Mouse (Mus musculus): Measurements from ENCODE around the gene Nfe2. TPM values are rescaled to one million over a fixed set of nuclear protein-coding genes. Genes with fewer than 3 reads are reported as not detected.
A peak's percentile ranks its signal among the peaks of the same experiment; 100 is the strongest.
"Not testable (repeated sequence)": the region's sequence is repeated elsewhere in the genome, so short reads cannot be mapped to it uniquely, and the experiment has no call there.

Nfe2 gene
- polyA plus RNA-seq, 1 experiment = 8.9 TPM

- Histone ChIP-seq H3K36me3 (ENCODE audit: control insufficient read depth, insufficient read depth, low read length) (no peaks in the 10 kb centered on the region), H3K27ac (ENCODE audit: control insufficient read depth, insufficient read depth, low read depth, low read length) (no peak overlapping the region), H3K4me1 (ENCODE audit: control insufficient read depth, insufficient read depth, low read length) (peaks cover 6% of the 10 kb centered on the region), H3K4me3 (ENCODE audit: control insufficient read depth, low read depth, low read length) (no peak overlapping the region), H3K27me3 (ENCODE audit: control insufficient read depth, insufficient read depth, low read length) (no peaks in the 10 kb centered on the region)
- TF ChIP-seq CTCF (IDR thresholded peaks at IDR 0.05; ENCODE audit: control insufficient read depth, insufficient read depth, insufficient replicate concordance, low read depth, low read length) = no peak
- no peak for TF ChIP-seq POLR2A (IDR thresholded peaks at IDR 0.05; ENCODE audit: control insufficient read depth, low read depth, low read length)
Measured at GRCm38 (mm10) chr15:103259162-103259561, 959 bp upstream of the Nfe2 start.

DNA sequence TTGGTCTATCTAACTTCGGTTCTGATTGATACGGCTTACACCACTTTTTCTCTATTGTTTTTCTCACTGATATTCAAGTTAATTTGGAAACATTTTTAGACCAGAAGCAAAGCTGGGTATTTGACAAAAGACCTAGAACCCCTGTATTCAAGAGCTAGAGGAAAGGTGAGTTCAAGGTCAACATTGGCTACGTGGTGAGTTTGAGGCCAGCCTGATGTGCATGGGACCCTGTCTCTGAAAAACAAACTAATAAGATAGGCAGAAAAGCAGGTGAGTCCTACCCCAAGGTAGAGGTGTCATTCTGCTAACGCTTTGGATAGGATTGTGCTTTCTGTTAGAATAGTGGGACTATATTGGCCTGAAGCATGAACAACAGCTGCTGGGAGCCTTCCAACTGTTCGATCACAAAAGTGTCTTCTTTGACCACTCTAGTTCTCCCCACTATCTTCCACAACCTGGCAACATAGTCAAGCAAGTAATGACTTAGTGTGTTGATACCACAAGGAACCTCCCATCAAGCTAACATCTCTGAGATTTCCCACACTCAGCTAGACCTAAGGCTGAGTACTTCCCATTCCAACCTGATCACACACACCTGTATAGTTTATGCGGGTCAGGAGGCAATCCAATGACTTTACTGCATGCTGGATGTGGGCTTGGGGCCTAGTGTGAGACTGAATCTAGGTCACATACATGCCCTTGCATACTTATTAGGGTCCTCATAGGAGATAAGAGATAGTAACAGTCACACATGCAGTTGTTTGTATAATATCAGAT is 1.8 kb downstream of the Nfe2 start:
- H3K4me1 ChIP-seq (ENCODE audit: control insufficient read depth, insufficient read depth, low read length) = peaks cover 6% of the 10 kb centered on the region
- H3K27ac ChIP-seq (ENCODE audit: control insufficient read depth, insufficient read depth, low read depth, low read length) = no peak overlapping the region
- no peaks in the 10 kb centered on the region for H3K36me3 ChIP-seq (ENCODE audit: control insufficient read depth, insufficient read depth, low read length)
- H3K4me3 ChIP-seq (ENCODE audit: control insufficient read depth, low read depth, low read length) = no peak overlapping the region
- H3K27me3 ChIP-seq (ENCODE audit: control insufficient read depth, insufficient read depth, low read length) = no peaks in the 10 kb centered on the region
- TF ChIP-seq POLR2A (IDR thresholded peaks at IDR 0.05; ENCODE audit: control insufficient read depth, low read depth, low read length) (no peak), CTCF (IDR thresholded peaks at IDR 0.05; ENCODE audit: control insufficient read depth, insufficient read depth, insufficient replicate concordance, low read depth, low read length) (no peak)

- peak overlapping the region; percentile 16 for H3K4me3 ChIP-seq (ENCODE audit: control insufficient read depth, low read depth, low read length)
- no peak for TF ChIP-seq POLR2A (IDR thresholded peaks at IDR 0.05; ENCODE audit: control insufficient read depth, low read depth, low read length)
- TF ChIP-seq CTCF (IDR thresholded peaks at IDR 0.05; ENCODE audit: control insufficient read depth, insufficient read depth, insufficient replicate concordance, low read depth, low read length) = no peak
- H3K4me1 ChIP-seq (ENCODE audit: control insufficient read depth, insufficient read depth, low read length) = peaks cover 6% of the 10 kb centered on the region
- H3K27ac ChIP-seq (ENCODE audit: control insufficient read depth, insufficient read depth, low read depth, low read length) = no peak overlapping the region
- H3K27me3 ChIP-seq (ENCODE audit: control insufficient read depth, insufficient read depth, low read length) = no peaks in the 10 kb centered on the region
- H3K36me3 ChIP-seq (ENCODE audit: control insufficient read depth, insufficient read depth, low read length) = no peaks in the 10 kb centered on the region
Measured at GRCm38 (mm10) chr15:103255169-103255568, 3.0 kb downstream of the Nfe2 start.

DNA sequence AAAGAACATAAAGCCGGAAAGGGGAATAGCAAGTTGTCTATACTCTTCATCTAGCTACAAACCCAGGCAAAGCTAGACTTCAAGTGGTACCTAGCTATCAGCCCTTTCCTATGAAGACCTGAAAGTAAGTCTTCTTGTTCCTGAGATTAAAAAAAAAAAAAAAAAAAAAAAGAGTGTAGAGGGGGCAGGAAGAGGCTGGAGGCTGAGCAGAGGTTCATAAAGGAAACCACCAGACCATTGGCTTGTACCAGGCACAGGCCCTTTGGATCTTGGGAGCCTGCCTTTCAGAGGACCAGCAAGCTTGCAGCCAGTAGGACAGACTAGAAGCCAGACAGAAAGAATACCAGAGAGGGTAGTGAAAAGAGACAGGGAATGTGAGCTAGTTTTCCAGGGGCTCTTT is 4.9 kb downstream of the Nfe2 start:
- Histone ChIP-seq H3K27ac (ENCODE audit: control insufficient read depth, insufficient read depth, low read depth, low read length) (no peak overlapping the region), H3K4me1 (ENCODE audit: control insufficient read depth, insufficient read depth, low read length) (peaks cover 4% of the 10 kb centered on the region), H3K4me3 (ENCODE audit: control insufficient read depth, low read depth, low read length) (no peak overlapping the region), H3K27me3 (ENCODE audit: control insufficient read depth, insufficient read depth, low read length) (no peaks in the 10 kb centered on the region), H3K36me3 (ENCODE audit: control insufficient read depth, insufficient read depth, low read length) (no peaks in the 10 kb centered on the region)
- TF ChIP-seq POLR2A (IDR thresholded peaks at IDR 0.05; ENCODE audit: control insufficient read depth, low read depth, low read length) = no peak
- no peak for TF ChIP-seq CTCF (IDR thresholded peaks at IDR 0.05; ENCODE audit: control insufficient read depth, insufficient read depth, insufficient replicate concordance, low read depth, low read length)

- Histone ChIP-seq H3K4me1 (ENCODE audit: control insufficient read depth, insufficient read depth, low read length) (peaks cover 2% of the 10 kb centered on the region), H3K36me3 (ENCODE audit: control insufficient read depth, insufficient read depth, low read length) (no peaks in the 10 kb centered on the region), H3K27me3 (ENCODE audit: control insufficient read depth, insufficient read depth, low read length) (no peaks in the 10 kb centered on the region), H3K27ac (ENCODE audit: control insufficient read depth, insufficient read depth, low read depth, low read length) (no peak overlapping the region), H3K4me3 (ENCODE audit: control insufficient read depth, low read depth, low read length) (no peak overlapping the region)
- TF ChIP-seq CTCF (IDR thresholded peaks at IDR 0.05; ENCODE audit: control insufficient read depth, insufficient read depth, insufficient replicate concordance, low read depth, low read length) = no peak
- TF ChIP-seq POLR2A (IDR thresholded peaks at IDR 0.05; ENCODE audit: control insufficient read depth, low read depth, low read length) = no peak
Measured at GRCm38 (mm10) chr15:103252660-103253059, 5.5 kb downstream of the Nfe2 start.

- no peaks in the 10 kb centered on the region for H3K27me3 ChIP-seq (ENCODE audit: control insufficient read depth, insufficient read depth, low read length)
- peaks cover 2% of the 10 kb centered on the region for H3K4me1 ChIP-seq (ENCODE audit: control insufficient read depth, insufficient read depth, low read length)
- no peaks in the 10 kb centered on the region for H3K36me3 ChIP-seq (ENCODE audit: control insufficient read depth, insufficient read depth, low read length)
- TF ChIP-seq POLR2A (IDR thresholded peaks at IDR 0.05; ENCODE audit: control insufficient read depth, low read depth, low read length) (no peak), CTCF (IDR thresholded peaks at IDR 0.05; ENCODE audit: control insufficient read depth, insufficient read depth, insufficient replicate concordance, low read depth, low read length) (no peak)
- H3K27ac ChIP-seq (ENCODE audit: control insufficient read depth, insufficient read depth, low read depth, low read length) = no peak overlapping the region
- no peak overlapping the region for H3K4me3 ChIP-seq (ENCODE audit: control insufficient read depth, low read depth, low read length)
Measured at GRCm38 (mm10) chr15:103251595-103251994, 6.6 kb downstream of the Nfe2 start.

DNA sequence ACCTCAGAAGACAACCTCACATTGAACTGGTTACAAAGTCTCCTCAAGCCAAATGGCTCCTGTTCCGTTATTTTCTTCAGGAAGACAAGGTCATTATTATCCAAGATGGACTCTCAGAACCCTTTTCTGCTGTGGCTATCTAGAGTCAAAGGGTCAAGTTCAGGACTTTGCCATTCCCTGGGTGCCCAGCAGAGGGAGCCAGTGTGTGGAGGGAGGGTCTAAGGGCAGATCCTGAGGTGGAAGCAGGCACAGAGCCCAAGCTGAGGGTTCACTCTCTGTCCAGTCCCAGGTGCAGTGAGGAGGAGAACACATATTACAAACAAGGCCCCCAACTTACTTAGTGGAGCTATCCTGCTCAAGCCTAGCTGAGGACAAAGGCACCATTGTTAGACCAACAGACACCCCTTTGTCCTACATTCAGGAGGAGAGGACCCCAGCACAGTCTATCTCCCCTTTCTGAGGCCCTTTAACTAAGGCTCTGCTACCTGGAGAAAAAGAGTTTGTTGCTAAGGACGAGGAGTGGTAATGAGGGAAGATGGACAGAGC is 7.9 kb downstream of the Nfe2 start:
- Histone ChIP-seq H3K27me3 (ENCODE audit: control insufficient read depth, insufficient read depth, low read length) (no peaks in the 10 kb centered on the region), H3K4me1 (ENCODE audit: control insufficient read depth, insufficient read depth, low read length) (peaks cover 2% of the 10 kb centered on the region), H3K4me3 (ENCODE audit: control insufficient read depth, low read depth, low read length) (no peak overlapping the region), H3K36me3 (ENCODE audit: control insufficient read depth, insufficient read depth, low read length) (peaks cover 1% of the 10 kb centered on the region; the same call in 1 of the 2 replicates), H3K27ac (ENCODE audit: control insufficient read depth, insufficient read depth, low read depth, low read length) (no peak overlapping the region)
- TF ChIP-seq POLR2A (IDR thresholded peaks at IDR 0.05; ENCODE audit: control insufficient read depth, low read depth, low read length) = no peak
- peak; percentile 87 for TF ChIP-seq CTCF (IDR thresholded peaks at IDR 0.05; ENCODE audit: control insufficient read depth, insufficient read depth, insufficient replicate concordance, low read depth, low read length)

DNA sequence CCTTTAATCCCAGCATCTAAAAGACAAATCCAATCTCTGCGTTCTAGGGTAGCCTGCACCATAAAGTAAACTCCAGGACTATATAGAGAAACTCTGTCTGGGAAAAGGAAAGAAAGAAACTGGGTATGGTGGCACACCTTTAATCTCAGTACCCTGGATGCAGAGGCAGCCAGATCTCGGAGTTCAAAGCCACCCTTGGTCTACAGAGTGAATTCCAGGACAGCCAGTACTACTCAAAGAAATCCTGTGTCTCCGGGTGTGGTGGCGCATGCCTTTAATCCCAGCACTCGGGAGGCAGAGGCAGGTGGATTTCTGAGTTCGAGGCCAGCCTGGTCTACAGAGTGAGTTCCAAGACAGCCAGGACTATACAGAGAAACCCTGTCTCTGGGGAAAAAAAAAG is 8.7 kb downstream of the Nfe2 start:
- not testable (repeated sequence) for H3K4me3 ChIP-seq (ENCODE audit: control insufficient read depth, low read depth, low read length); H3K27me3 ChIP-seq (ENCODE audit: control insufficient read depth, insufficient read depth, low read length); H3K27ac ChIP-seq (ENCODE audit: control insufficient read depth, insufficient read depth, low read depth, low read length); H3K36me3 ChIP-seq (ENCODE audit: control insufficient read depth, insufficient read depth, low read length); H3K4me1 ChIP-seq (ENCODE audit: control insufficient read depth, insufficient read depth, low read length)

Data from testis, adult 2 months (tissue).